Mouse (Mus musculus) liver, embryonic 13.5 days (tissue): ENCODE results near the gene Inka2. TPM values are rescaled to one million over a fixed set of nuclear protein-coding genes. Genes with fewer than 3 reads are reported as not detected.
A peak's percentile ranks its signal among the peaks of the same experiment; 100 is the strongest.

Source experiments
- ATAC-seq: fragments of 200-750 bp; cut with Nextera tagmentation; 2 replicates; pipeline ENCODE4 v1.8.0; 2017; ENCODE audit warnings: low read depth, mild to moderate bottlenecking, moderate number of reproducible peaks, moderate library complexity
- DNase-seq: peaks from one replicate; pipeline ENCODE4 v3.0.0; 2022
- H3K27ac ChIP-seq: fragments of 300-500 bp; sonication (generic); 2 replicates; pipeline ENCODE4 v1.5.1; 2015; ENCODE audit warnings: moderate library complexity, mild to moderate bottlenecking, inconsistent platforms
- H3K27me3 ChIP-seq: fragments of 300-500 bp; sonication (generic); 2 replicates; pipeline ENCODE4 v1.6.1; 2015; ENCODE audit warnings: mild to moderate bottlenecking, inconsistent platforms
- H3K36me3 ChIP-seq: fragments of 300-500 bp; sonication (generic); 2 replicates; pipeline ENCODE4 v1.6.1; 2015; ENCODE audit warnings: mild to moderate bottlenecking, inconsistent platforms
- H3K4me1 ChIP-seq: fragments of 300-500 bp; sonication (generic); replicated peaks from 2 replicates; pipeline ENCODE4 v1.6.1; 2015; ENCODE audit warnings: inconsistent platforms
- H3K4me2 ChIP-seq: fragments of 300-500 bp; sonication (generic); 2 replicates; pipeline ENCODE4 v1.6.1; 2015; ENCODE audit warnings: inconsistent platforms, mild to moderate bottlenecking, moderate library complexity
- H3K4me3 ChIP-seq: fragments of 300-500 bp; sonication (generic); replicated peaks from 2 replicates; pipeline ENCODE4 v1.5.1; 2015; ENCODE audit warnings: mild to moderate bottlenecking, inconsistent platforms
- H3K9ac ChIP-seq: fragments of 300-500 bp; sonication (generic); 2 replicates; pipeline ENCODE4 v1.6.1; 2015; ENCODE audit warnings: mild to moderate bottlenecking, inconsistent platforms
- H3K9me3 ChIP-seq: fragments of 300-500 bp; sonication (generic); replicated peaks from 2 replicates; pipeline ENCODE4 v1.6.1; 2016; ENCODE audit warnings: inconsistent platforms
- WGBS: fragments of 180-500 bp; shearing (Covaris S2); methylation state at CpG from one replicate; pipeline ENCODE4 v1.1.7; 2015; ENCODE audit not compliant: insufficient replicate concordance; 5-methylcytosine and 5-hydroxymethylcytosine counted together
- polyA plus RNA-seq: library from polyadenylated mRNA; unstranded; fragments of >200 nt; fragmentation: Nextera tagmentation; extraction: Ambion mirVana; gene quantifications from 2 replicates; pipeline ENCODE4 v1.2.1, GENCODE M21; 2015

Gene Inka2
- 0.31 and 0.35 TPM in 2 replicates for polyA plus RNA-seq

GRCm38 (mm10) chr3:105704031-105705008 lies at the start of gene Inka2:
TSS of gene Inka2 (plus strand) at chr3:105704599.
- 7% methylated on average over 39 of the region's 43 CpGs for WGBS
- Histone ChIP-seq H3K36me3 (no peaks in the 10 kb centered on the region), H3K4me1 (peaks cover 71% of the 10 kb centered on the region), H3K27ac (peak within 1 kb of the TSS; percentile 55), H3K27me3 (peaks cover 35% of the 10 kb centered on the region), H3K9me3 (no peaks in the 10 kb centered on the region), H3K4me3 (peak within 1 kb of the TSS; percentile 65), H3K9ac (peak within 1 kb of the TSS; percentile 71), H3K4me2 (peak within 1 kb of the TSS; percentile 94)
- DNase-seq (peak; percentile 78), ATAC-seq (peak; percentile 91)

DNA sequence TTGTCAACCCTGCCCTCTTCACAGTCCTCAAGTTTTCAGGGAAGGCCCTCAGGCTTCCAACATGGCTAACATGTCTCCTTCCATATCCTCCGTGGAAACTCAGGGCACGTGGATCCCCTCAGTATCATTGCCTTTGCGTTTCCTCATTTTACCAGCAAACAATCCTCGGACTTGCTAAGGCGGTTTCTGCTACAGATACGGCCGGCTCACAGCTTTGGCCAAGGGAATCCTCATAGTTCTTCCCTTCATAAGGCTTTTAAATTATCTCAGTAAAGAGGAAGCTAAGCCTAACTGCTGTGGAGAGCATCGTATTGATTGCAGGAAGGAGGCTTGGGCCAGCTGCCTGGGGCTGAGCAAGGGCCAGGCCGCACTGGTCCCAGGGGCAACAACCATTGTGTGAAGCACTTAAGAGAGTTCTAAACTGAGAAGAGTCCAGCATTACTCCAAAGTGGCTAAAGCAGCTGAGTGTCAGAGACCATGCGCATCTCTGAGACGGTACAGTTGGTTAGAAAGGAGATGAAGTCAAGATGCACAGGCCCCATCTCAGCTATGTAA lies 49.3 kb upstream of the Inka2 start:
- no peak overlapping the region for H3K9ac ChIP-seq
- no peak for DNase-seq
- H3K27me3 ChIP-seq = no peaks in the 10 kb centered on the region
- no peaks in the 10 kb centered on the region for H3K9me3 ChIP-seq
- no peak overlapping the region for H3K27ac ChIP-seq
- no peaks in the 10 kb centered on the region for H3K4me1 ChIP-seq
- 76% methylated on average over 11 of the region's 11 CpGs for WGBS
- no peak overlapping the region for H3K4me2 ChIP-seq
- H3K36me3 ChIP-seq = no peaks in the 10 kb centered on the region
- no peak overlapping the region for H3K4me3 ChIP-seq
- ATAC-seq = no peak

- H3K9me3 ChIP-seq = no peaks in the 10 kb centered on the region
- DNase-seq (no peak), ATAC-seq (no peak)
- no peak overlapping the region for H3K4me3 ChIP-seq
- H3K9ac ChIP-seq = no peak overlapping the region
- H3K27ac ChIP-seq = no peak overlapping the region
- no peak overlapping the region for H3K4me2 ChIP-seq
- H3K4me1 ChIP-seq = peaks cover 13% of the 10 kb centered on the region
- H3K36me3 ChIP-seq = no peaks in the 10 kb centered on the region
- 27% methylated on average over 2 of the region's 2 CpGs for WGBS
- H3K27me3 ChIP-seq = no peaks in the 10 kb centered on the region
Observed at GRCm38 (mm10) chr3:105660530-105660929, 43.9 kb upstream of the Inka2 start.

GRCm38 (mm10) chr3:105663043-105663442 lies 41.4 kb upstream of the Inka2 start:
- Histone ChIP-seq H3K4me1 (peaks cover 18% of the 10 kb centered on the region), H3K27ac (no peak overlapping the region), H3K4me2 (no peak overlapping the region), H3K4me3 (no peak overlapping the region), H3K9ac (no peak overlapping the region), H3K9me3 (no peaks in the 10 kb centered on the region), H3K27me3 (peaks cover 5% of the 10 kb centered on the region), H3K36me3 (no peaks in the 10 kb centered on the region)
- DNase-seq = no peak
- WGBS = 68% methylated on average over 8 of the region's 8 CpGs
- no peak for ATAC-seq

- Histone ChIP-seq H3K9me3 (no peaks in the 10 kb centered on the region), H3K4me2 (peak overlapping the region; percentile 42), H3K27me3 (peaks cover 8% of the 10 kb centered on the region), H3K4me3 (no peak overlapping the region), H3K27ac (no peak overlapping the region), H3K4me1 (peaks cover 18% of the 10 kb centered on the region), H3K36me3 (no peaks in the 10 kb centered on the region), H3K9ac (no peak overlapping the region)
- 40% methylated on average over 9 of the region's 9 CpGs for WGBS
- DNase-seq (peak; percentile 8), ATAC-seq (peak; percentile 83)
Observed at GRCm38 (mm10) chr3:105665105-105665765, 39.2 kb upstream of the Inka2 start.

DNA sequence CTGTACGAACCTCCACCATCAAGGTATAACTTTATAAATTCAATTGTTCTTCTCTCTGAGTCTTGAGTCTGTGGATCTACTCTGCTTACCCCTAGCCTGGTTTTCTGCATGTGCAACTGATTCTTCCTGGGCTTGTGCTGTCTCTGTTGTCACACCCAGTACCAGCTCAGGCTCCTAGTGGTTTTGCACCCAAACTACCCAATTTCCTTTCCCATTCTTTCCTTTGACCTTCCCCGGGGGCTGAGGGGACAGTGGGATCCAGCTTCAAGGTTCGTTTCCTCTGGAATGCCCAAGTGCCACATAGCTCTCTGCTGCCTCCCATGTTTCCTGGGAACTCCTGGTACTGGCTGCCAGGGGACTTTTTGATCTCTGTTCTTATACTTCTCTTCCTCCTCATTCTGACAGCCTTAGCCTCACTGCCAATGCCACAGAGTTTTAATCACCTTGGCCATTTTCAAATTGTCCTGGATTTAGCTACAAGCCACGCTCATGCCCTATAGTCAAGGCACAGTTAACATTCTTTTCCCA lies 37.3 kb upstream of the Inka2 start:
- Histone ChIP-seq H3K27me3 (peaks cover 8% of the 10 kb centered on the region), H3K9ac (no peak overlapping the region), H3K4me2 (no peak overlapping the region), H3K36me3 (no peaks in the 10 kb centered on the region), H3K4me3 (no peak overlapping the region), H3K9me3 (no peaks in the 10 kb centered on the region), H3K4me1 (peaks cover 18% of the 10 kb centered on the region), H3K27ac (no peak overlapping the region)
- DNase-seq (no peak), ATAC-seq (no peak)
- WGBS = 41% methylated on average over 4 of the region's 4 CpGs

DNA sequence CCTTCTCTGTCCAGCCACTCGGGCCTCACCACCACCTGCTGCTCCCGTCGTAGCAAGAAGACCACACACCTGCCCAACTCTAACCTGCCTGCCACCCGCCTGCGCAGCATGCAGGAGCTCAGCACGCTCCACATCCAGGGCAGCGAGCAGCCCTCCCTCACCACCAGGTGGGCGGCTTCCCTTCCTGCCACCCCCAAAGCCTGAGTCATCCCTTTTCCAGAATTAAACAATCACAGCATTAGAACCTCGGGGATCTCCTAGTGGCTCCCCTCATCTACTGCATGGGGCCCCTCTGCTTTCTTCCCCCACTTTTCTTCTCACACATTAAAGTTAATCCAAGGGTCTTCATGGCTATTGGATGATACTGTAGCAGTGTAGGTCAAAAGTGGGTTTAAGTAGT lies 36.2 kb upstream of the Inka2 start:
- Histone ChIP-seq H3K4me3 (no peak overlapping the region), H3K27ac (no peak overlapping the region), H3K27me3 (peaks cover 8% of the 10 kb centered on the region), H3K4me1 (peaks cover 18% of the 10 kb centered on the region), H3K9ac (no peak overlapping the region), H3K4me2 (no peak overlapping the region), H3K36me3 (no peaks in the 10 kb centered on the region), H3K9me3 (no peaks in the 10 kb centered on the region)
- WGBS = 38% methylated on average over 9 of the region's 9 CpGs
- ATAC-seq (no peak), DNase-seq (no peak)

DNA sequence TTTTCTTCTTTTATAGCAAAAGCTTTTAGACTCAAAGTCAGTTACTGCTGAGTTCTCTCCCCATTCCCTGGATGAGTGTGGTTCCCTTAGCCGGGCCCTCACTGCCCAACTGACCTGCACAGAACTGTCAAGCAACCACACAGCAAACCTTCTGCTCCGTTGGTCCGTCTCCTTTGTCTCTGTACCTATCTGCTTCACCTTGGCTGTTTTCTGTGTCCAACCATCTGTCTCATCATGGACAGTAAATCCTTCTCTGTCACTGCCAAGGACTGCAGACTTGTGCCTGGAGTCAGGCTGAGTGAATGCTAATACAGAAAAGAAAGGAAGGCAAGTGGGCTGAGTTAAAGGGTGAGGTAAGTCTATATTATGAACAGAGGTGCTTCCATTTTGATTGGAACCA lies 34.6 kb upstream of the Inka2 start:
- Histone ChIP-seq H3K9ac (no peak overlapping the region), H3K27me3 (peaks cover 8% of the 10 kb centered on the region), H3K27ac (no peak overlapping the region), H3K4me1 (peaks cover 12% of the 10 kb centered on the region), H3K4me3 (no peak overlapping the region), H3K36me3 (no peaks in the 10 kb centered on the region), H3K9me3 (no peaks in the 10 kb centered on the region), H3K4me2 (no peak overlapping the region)
- DNase-seq = no peak
- no peak for ATAC-seq
- 66% methylated on average over 3 of the region's 3 CpGs for WGBS

- H3K4me3 ChIP-seq = no peak overlapping the region
- peaks cover 2% of the 10 kb centered on the region for H3K4me1 ChIP-seq
- H3K4me2 ChIP-seq = no peak overlapping the region
- no peaks in the 10 kb centered on the region for H3K36me3 ChIP-seq
- H3K9ac ChIP-seq = no peak overlapping the region
- no peaks in the 10 kb centered on the region for H3K9me3 ChIP-seq
- no peak for DNase-seq
- no peak for ATAC-seq
- WGBS = 61% methylated on average over 1 of the region's 1 CpGs
- H3K27ac ChIP-seq = no peak overlapping the region
- H3K27me3 ChIP-seq = peaks cover 8% of the 10 kb centered on the region
Observed at GRCm38 (mm10) chr3:105670801-105671200, 33.6 kb upstream of the Inka2 start.

DNA sequence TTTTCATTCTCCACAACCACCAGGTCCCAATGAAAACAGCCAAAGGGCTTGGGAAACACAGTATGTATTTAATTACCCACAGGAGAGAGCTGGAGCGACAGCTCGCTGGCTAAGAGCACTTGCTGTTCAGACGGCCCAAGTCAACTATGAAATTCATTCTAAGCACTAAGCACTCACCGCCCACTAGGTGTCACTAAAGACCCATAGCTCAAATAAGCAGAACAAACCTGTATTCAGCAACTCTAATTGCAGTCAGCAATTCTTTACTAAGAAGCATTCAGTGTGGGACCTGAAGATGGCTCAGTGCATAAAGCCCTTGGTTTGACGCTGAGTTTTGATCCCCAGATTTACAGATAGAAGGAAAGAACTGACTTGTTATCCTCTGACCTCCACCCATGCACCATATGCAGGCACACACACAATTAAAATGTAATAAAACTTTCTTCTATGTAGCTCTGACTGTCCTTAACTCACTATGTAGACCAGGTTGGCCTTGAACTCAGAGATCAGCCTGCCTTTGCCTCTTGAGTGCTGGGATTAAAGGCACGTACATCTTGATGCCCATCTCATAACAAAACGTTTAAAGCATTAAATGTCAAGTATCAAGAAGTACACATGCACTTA lies 29.7 kb upstream of the Inka2 start:
- no peak overlapping the region for H3K9ac ChIP-seq
- ATAC-seq (peak; percentile 45), DNase-seq (peak; percentile 50)
- WGBS = 20% methylated on average over 7 of the region's 7 CpGs
- no peak overlapping the region for H3K4me2 ChIP-seq
- no peak overlapping the region for H3K27ac ChIP-seq
- no peak overlapping the region for H3K4me3 ChIP-seq
- no peaks in the 10 kb centered on the region for H3K9me3 ChIP-seq
- H3K36me3 ChIP-seq = peaks cover 27% of the 10 kb centered on the region
- H3K27me3 ChIP-seq = no peaks in the 10 kb centered on the region
- no peaks in the 10 kb centered on the region for H3K4me1 ChIP-seq

DNA sequence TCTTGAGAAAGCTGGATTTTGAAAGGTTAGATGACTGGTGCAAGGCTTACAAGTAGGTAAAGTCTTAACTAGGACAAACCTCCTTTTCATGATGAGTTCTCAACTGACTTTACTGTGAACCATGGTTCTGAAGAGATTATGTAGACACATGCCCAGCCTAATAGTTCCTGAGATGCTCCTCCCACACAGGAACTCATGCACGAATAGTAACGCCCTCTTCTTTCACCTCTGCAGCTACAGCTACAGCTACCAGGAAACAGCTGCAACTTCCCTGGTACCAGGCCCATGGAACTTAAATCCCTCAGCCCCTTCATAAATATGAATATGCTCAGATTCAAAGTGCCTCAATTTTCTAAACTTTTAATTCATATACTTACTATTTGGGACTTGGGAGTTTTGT lies 28.5 kb upstream of the Inka2 start:
- H3K4me2 ChIP-seq = no peak overlapping the region
- H3K9ac ChIP-seq = no peak overlapping the region
- H3K4me3 ChIP-seq = no peak overlapping the region
- H3K27me3 ChIP-seq = no peaks in the 10 kb centered on the region
- no peaks in the 10 kb centered on the region for H3K4me1 ChIP-seq
- whole genome bisulfite sequencing = 26% methylated on average over 2 of the region's 2 CpGs
- no peak overlapping the region for H3K27ac ChIP-seq
- H3K9me3 ChIP-seq = no peaks in the 10 kb centered on the region
- H3K36me3 ChIP-seq = peaks cover 36% of the 10 kb centered on the region
- DNase-seq (no peak), ATAC-seq (no peak)
